Mouse (Mus musculus) left cerebral cortex, postnatal 25 days (tissue): ENCODE measurements around the gene Zfp217. TPM values are rescaled to one million over a fixed set of nuclear protein-coding genes. Genes with fewer than 3 reads are reported as not detected.

Source experiments
- DNase-seq, 2 experiments: peaks; one replicate each; pipeline ENCODE4 v3.0.0; 2022; ENCODE audit warnings: low spot score in 2 of 2, mixed read lengths in 1 of 2
- intact Hi-C: fragments of 180-260 bp; cut with DNase I; formaldehyde crosslinking; loops from one replicate; pipeline ENCODE4 v1.15.1; 2025
- total RNA-seq, 2 experiments: library from RNA; stranded (reverse); gene quantifications; 2 replicates each; pipeline ENCODE4 v1.2.3; 2021

Zfp217 gene
- total RNA-seq, 2 experiments from 2014 or later, result 2.4 to 3.0 TPM

DNA sequence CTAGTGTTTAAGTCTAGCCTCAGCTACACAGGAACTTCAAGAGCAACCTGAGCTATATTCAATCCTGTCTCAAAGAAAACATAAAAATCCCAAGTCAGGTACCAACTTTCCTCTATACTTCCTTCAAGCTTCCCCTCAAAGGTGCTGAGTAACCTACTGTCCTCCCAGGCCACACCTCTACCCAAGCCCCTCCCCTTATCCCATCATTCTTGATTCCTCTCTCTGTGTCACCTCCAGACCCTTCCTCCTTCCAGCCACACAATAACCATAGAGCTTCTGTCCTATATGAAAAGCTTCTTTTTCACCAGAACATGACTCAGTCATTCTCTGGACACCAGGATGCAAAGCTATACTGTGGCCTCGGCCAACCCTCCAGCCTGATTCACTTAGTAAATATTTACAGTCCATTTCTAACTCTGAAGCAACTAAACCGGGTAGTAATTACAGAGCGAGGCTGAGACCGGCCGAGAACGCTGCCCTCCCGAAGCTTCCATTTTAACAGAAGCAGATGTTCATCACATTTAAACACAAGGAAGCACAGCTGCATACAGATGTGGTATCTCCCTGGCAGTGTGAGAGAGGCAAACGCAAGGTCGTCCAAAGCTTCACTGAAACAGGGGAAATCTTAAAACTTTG lies 8.4 kb downstream of the Zfp217 start:
- intact Hi-C loops, result no loop called here
- no peak for DNase-seq

DNA sequence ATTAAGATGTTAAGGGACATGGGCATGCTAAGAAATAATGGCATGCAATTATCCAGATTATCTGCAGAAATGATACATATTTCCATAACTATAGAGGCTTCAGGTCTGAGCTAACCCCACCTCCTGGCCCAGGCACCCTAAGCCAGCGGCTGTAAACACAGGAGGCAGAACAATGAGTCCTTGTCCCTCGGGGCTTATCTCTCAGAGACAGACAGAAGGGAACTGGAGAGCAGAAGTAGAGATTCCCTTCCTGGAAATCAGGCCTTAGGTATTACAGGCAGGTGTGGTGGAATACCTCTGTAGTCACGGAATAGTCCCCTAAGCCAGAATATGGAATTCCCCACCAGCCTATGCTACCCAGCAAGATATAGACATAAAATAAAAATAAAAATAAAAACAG lies 11.0 kb downstream of the Zfp217 start:
- no peak for DNase-seq
- intact Hi-C loops, result no loop called here

DNA sequence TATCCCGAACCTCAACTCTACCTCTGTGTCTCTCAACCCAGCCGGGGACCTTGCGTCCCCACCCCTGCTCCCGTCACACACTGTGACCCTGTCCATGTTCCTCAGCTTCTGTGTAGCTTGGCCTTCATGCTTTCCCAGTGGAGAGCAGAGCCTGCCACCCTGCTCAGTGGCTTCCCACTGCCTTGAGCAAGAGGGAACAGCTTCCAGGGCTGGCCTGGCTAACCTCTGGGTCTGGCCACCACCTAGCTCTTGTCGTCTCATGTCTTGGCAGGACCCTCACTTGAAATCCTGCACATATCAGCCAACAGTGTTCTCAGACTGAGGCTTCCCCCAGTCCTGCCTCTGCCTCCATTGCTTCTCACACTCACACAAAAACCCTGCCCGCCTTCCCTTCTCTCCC lies 12.1 kb downstream of the Zfp217 start:
- intact Hi-C loops, result no loop called here

DNA sequence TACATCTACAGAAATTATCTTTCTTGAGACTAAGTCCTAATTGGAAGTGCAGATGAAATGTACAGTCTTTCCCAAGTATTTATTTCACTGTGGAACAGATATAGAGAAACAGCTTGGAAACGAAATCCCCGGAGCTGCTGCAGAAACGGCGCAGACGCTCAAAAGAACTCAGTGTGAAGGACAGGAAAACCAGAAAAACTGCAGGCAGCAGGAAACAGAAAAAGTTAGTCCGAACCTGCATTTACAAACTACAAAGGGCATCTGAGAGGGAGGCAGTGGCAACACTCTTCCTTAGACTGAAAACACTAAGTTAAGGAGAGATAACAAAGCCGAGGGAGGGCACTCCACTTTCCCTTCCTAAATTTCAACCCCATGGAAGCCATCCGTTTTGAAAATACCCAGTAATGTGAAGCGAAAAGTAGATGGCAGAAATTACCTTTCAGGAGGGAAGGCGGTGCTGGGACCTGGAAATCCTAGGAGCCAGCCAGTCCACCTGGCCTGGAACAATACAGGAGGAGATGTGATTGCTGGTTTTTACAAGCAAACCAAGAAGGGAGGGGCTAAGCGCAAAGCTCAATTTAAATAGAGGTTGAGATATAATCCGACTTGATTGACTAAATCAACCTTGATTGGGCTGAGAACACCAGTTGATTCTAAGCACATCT lies 13.7 kb downstream of the Zfp217 start:
- peak in 1 of 2 experiments; percentile 22 for DNase-seq
- intact Hi-C loops, result loop anchor here (5.0 kb wide), 3 partner anchors 88 to 363 kb away; partner anchors contain the start of genes Cyp24a1 and Pfdn4

More for the DNA sequence above, 12.1 kb downstream of the Zfp217 start:
- DNase-seq, result no peak

DNA sequence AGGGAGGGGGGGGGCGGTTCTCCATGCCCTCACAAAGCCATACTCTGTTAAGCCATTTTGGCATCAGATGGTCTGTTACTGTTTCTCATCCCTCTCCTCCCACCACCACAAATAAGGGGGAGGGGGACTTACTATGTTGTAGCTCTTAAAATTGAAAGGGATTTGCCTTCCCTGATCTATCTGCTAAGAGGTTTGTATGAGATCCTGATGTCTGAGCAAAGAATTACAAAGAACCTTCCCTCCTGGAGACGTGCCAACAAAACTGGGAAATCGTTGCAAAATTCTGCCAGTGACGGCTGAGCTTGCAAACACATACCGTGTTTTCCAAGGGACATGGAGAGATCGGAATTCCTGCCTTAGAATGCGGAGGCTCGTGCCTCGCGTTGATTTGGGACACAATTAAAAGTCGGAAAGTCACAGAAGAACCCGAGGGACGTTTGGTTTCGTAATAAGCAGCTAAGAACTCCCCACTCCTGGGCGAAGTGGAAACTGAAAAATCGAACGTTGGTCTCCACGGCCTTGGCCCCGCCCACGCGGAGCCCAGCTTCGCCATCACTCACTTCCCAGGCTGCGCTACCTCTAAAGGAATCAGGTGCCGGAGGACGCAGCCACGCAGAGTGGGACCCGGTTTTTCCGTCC lies 14.7 kb downstream of the Zfp217 start:
- peak; percentile 66 to 67 for DNase-seq
- intact Hi-C loops, result loop anchor here (5.0 kb wide), 3 partner anchors 89 to 364 kb away; partner anchors contain the start of genes Cyp24a1 and Pfdn4

DNA sequence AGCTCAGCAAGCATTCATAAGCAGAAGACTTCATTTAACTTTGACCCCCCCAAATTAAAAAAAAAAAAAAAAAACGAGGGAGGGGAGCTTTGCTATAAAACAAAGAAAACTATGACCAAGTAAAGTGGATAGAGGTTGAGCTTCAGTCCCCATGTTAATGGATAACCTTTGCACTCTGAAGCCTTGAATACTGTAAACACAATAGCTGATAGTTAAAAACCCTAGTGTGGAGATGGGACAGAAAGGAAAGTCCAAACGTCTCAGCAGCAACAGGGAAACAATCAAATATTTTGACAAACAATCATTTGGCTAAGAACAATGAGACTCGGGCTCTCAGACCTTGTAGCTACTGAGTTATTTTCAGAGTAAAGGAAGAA lies 15.2 kb downstream of the Zfp217 start:
- intact Hi-C loops, result loop anchor here (5.0 kb wide), 3 partner anchors 90 to 365 kb away; partner anchors contain the start of genes Cyp24a1 and Pfdn4

DNA sequence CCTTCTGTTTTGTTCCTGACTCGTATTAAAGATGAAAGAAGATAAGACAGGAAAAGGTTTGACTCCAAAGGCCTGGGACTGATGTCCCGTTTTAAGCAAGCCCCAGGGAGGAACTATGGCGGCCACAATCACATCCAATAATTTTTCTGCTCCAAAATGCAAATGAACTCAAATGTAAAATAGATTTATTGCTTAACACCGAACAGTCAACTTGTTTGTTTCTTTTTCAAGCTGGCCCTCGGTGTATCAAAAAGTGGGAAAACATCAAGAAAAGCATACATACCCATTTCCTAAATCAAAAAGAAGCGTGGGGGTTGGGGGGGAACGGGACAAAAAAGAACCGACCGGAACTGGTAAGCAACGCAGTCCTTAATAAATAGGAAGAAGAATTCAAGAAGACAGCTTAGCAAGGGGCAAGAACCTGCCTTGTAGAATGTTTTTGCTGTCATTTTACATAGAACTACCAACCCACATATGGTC lies 15.9 kb downstream of the Zfp217 start:
- no peak for DNase-seq
- intact Hi-C loops, result loop anchor here (5.0 kb wide), 3 partner anchors 90 to 365 kb away; partner anchors contain the start of genes Cyp24a1 and Pfdn4

More for the DNA sequence above, 15.2 kb downstream of the Zfp217 start:
- DNase-seq, result no peak

DNA sequence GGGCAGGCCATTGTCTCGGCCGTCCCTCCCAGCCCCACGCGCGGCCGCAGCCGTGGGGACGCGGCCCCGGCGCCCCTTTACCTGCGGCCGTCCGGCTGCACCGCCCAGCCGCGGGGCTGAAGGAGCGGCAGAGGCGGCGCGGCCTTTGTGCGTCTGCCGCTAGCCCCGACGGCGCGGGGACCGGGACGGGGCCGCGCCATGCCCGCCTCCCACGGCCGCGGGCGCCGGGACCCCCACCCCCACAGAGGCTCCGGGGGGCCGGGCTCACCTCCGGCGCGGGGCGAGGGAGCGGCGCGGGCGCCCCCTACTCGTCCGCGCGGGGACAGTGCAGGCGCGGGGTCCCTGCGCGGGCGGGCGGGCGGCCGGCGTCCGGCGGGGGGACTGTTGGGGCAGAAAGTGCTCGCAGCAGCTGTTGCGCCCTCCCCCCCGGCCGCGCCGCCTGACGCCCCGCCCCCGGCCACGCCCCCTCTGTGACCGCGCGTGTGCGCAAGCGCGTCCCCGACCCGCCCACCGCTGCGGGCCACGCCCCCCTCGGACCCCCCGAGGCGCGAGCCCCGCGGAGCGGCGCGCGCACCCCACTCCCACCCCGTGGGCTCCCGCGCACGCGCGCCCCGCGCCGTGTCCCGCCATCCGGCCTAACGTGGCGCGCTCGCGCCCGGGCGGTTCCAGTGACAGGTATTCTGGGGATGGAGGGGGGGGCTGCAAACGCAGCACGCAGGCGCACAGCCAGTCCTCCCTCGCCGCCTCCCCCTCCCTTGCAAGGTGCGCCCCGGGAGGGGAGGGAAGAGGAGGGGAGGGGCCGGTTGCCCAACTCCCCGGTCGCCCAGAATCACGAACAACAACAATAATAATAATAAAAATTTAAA lies 16.9 kb downstream of the Zfp217 start:
- peak; percentile 44 to 75 for DNase-seq
- intact Hi-C loops, result loop anchor here (5.0 kb wide), 3 partner anchors 91 to 366 kb away; partner anchors contain the start of genes Cyp24a1 and Pfdn4

DNA sequence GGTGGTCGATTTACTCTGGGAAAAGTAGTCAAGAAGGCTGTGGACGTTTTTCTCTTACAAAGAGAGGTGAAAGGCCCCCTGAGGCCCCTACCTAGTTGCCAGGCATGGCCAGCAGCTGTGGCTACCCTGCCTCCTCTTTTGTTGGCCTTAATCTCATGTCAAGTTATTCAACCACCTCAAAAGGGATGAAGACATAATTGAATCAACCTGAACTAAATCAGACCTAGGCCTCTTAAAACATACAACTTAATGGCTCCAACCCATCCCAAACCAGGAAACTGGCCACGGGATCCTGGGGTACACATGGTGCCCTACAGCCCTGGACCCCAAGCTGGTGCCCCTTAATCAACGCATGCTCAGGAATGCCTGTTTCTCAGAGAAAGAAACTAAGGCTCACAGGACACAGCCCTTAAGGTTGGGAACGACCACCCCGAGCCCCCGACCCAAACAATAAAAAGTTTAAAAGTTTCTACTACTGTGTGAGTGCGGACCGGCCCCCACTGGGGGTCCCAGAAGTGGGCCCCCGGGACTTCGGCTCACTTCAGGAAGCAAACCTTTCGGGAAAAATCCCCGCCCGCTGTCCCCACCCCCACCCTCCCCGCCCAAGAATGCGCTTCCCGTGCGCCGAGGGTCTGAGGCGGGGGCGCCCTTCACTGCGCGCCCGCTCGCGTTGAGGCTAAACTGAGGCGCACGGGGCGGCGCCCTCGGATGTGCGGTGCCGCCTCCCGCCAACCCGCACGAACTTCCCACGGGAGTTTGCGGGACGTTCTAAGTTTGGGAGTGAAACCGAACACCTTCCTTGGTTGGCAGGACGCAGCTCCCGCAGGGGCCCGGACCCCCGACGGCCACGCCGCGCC lies 17.8 kb downstream of the Zfp217 start:
- DNase-seq, result no peak
- intact Hi-C loops, result loop anchor here (5.0 kb wide), 3 partner anchors 92 to 367 kb away; partner anchors contain the start of genes Cyp24a1 and Pfdn4

DNA sequence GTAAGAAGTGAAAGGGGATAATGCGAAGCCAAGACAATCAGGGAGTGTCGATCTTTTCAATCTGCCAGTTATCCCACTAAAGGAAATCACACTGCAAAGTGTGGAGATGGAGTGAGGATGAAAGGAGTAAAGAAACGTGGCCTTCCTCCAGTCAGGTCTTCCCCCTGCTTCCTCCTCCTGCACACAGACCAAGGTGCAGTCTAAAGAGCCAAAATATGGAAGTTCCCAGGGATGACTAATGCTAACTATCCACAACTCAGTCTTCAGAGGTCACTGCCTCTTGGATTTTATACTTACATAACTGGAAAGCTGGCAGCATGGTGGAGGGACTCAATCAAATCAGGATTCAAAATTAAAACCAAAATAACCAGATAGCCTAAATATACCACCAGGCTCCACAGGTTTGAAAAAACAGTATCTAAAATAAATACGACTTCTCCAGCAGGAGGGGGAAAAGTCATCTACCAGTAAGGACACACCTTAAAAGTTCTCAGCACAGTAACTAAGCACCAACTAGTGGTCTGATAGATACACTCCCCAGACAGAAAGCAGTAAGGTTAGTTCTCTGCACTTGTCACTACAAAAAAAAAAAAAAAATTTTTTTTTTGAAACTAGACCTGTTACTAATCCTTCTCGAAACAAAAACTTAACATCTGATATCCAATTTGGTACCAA lies 18.5 kb downstream of the Zfp217 start:
- DNase-seq, result no peak
- intact Hi-C loops, result no loop called here

DNA sequence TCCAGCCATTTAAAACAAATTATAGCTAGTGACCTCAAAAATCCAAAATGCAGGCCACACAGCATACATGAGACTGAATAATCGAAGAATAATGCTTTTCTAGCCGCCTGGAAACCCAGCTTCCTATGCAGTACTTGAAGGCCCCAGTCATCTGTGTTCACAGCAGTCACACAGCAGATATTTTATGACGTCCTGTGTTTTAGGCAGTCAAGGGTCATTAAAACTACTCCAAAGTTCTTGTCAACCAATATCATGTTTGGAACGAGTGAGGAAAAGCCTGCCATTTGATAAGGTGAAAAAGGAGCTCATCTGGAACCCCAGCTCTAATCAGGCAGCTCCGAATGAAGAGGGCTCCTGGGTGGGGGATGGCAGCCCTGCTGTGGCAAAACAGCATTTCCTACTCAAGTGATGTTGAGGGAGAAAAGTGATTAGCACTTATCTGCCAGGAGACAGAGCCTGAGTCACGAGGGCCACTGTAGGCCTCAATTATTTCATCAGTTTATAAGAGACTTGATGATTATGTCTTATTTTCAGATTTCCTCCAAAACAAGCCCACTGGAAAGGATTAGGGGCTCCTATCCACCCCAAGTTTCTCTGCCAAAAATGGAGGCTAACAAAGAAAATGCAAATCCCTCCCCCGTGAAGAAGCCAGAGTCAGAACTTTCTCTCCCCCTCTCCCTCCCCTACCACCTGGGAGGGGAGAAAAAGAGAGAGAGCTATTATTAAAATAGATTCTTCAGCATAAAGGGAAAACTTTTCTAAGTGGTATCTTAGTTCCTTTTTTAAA lies 19.2 kb downstream of the Zfp217 start:
- no peak for DNase-seq
- intact Hi-C loops, result no loop called here

DNA sequence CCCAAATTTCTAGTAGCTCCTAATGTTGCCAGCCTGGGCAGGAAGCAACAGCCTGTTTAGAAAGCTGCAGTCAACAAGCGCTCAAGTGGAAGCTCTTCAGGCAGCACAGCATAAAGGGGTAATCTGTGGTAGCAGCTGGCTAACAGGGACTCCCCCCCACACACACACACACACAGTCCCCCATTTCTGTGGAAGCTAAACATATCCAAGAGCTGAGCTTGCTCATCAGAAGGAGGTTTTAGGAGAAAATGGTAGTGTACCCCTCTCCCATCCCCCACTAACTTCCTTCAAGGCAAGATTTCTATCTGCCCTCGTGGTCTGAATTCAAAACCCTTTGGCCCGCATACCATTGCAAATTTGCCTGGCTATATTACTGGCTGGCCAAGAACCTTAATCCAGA lies 20.4 kb downstream of the Zfp217 start:
- DNase-seq, result no peak
- intact Hi-C loops, result no loop called here

DNA sequence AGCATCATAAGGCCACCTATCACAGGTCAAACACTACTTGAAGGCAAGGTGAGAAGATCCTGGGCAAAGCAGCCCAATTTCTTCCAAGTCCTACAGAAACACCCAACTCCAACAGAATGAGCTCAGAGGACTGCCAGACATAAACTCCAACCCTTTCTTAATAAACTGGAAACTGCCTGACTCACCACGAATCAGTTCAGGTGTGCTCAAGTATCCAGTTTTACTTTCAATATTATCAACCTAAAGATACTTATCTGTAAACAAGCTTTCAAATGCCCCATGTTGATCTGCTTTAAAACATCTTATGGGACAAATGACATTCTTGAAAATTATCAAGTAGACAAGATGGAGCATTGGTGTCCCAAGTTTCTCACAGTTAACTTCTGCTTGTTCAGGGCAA lies 21.6 kb downstream of the Zfp217 start:
- intact Hi-C loops, result no loop called here
- no peak for DNase-seq

DNA sequence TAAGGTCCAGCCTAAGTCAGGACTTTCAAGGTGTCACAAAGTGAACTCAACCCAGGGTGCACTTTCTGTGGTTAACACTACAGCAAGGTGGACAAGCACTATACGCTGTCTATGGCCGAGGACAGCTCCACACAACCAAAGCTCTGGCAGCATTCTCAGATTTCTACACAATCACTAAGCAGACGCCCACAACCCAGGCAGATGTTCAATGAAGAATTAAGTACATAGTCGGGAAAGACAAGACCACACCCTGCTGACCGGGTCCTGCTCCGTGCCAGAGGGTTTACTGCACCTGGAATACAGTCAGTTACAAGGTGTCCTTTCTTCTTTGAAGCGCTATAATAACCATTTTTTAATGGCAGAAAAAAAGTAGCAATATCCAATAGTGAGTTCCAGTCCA lies 25.7 kb downstream of the Zfp217 start:
- intact Hi-C loops, result no loop called here
- DNase-seq, result no peak

DNA sequence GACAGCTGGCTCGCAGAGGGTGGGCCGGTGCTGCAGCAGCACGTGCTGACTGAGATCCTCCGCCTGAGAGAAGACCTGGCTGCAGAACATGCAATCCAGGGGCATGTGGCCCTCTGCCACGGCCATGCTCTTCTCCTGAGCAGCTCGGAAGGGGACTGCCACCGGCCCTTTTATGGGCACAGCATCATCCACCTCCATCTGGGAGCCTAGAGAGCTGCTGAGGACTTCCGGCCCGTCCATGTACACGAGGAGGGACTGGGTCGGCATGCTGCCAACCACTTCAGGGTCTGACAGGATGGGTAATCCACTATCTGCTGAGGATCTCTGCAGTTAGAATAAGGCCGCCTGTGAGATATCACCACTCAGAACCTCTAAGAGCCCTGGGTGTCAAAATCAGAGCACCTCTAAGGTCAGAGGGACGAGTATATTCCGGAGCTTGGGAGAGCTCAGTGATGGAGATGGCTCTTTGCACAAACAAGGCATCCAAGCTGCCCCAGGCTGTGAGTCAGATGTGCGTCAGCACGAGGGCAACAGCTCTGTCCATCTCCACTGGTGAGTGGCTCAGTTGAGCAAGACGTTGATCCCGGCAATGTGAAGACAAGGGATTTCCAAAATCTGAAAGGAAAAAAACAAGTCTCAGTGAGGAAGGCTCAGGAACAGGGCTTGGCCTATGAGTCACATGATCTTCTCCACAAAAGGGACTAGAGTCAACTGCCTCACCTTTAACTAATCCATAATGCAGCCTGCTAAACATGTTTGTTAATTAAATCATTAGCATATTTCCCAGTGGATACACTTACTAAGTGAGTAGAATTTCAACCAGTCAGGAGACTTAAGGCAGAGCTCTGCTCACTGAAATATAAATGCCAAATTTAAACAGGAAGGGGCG lies 27.5 kb downstream of the Zfp217 start:
- intact Hi-C loops, result no loop called here
- no peak for DNase-seq

DNA sequence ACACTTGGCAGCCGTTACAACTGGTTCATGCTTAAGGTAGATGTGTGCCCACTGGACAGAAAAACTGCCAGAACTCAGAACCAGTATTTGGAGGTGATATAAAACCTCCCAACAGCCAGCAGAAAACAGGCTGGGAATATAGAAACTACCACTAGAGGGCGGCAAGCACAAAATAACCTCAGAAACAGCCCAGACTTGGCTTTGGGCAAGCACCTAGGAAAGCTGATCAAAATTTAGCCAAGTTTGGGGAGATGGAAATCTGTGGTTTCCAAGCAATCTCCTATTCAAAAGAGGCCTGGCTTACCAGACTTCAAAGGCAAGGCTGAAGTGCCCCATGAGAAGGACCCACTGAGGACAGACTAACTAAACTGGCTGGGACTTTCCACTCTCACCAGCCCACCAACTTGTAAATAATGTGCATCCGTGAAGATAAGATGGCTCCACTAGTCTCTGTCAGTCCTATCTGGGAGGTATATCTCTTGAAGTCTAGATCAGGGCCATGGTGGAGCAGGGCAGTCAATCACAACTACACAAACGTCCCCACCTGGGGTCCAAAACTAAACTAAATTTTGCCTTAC lies 31.1 kb downstream of the Zfp217 start:
- DNase-seq, result peak; percentile 83
- intact Hi-C loops, result loop anchor here (1.0 to 5.0 kb wide), 4 partner anchors 164 to 391 kb away; no protein-coding TSS in a partner anchor
